Mouse (Mus musculus) forebrain, embryonic 15.5 days (tissue): ENCODE data around the gene Myo18b. TPM values are rescaled to one million over a fixed set of nuclear protein-coding genes. Genes with fewer than 3 reads are reported as not detected.

ENCODE experiments used
- ATAC-seq: fragments of 200-750 bp; cut with Nextera tagmentation; replicated peaks from 2 replicates; pipeline ENCODE4 v1.8.0; 2017; ENCODE audit warnings: mild to moderate bottlenecking, moderate TSS enrichment, moderate library complexity
- H3K27ac ChIP-seq: fragments of 300-500 bp; sonication (generic); replicated peaks from 2 replicates; pipeline ENCODE4 v1.5.1; 2015; ENCODE audit warnings: mild to moderate bottlenecking, inconsistent platforms
- H3K27me3 ChIP-seq: fragments of 300-500 bp; sonication (generic); 2 replicates; pipeline ENCODE4 v1.6.1; 2015; ENCODE audit warnings: inconsistent platforms
- H3K36me3 ChIP-seq: fragments of 300-500 bp; sonication (generic); 2 replicates; pipeline ENCODE4 v1.6.1; 2015; ENCODE audit warnings: mild to moderate bottlenecking, inconsistent platforms
- H3K4me1 ChIP-seq: fragments of 300-500 bp; sonication (generic); 2 replicates; pipeline ENCODE4 v1.6.1; 2015; ENCODE audit warnings: inconsistent platforms
- H3K4me2 ChIP-seq: fragments of 300-500 bp; sonication (generic); replicated peaks from 2 replicates; pipeline ENCODE4 v1.6.1; 2015; ENCODE audit warnings: mild to moderate bottlenecking, inconsistent platforms
- H3K4me3 ChIP-seq: fragments of 300-500 bp; sonication (generic); 2 replicates; pipeline ENCODE4 v1.5.1; 2015; ENCODE audit warnings: mild to moderate bottlenecking, inconsistent platforms
- H3K9ac ChIP-seq: fragments of 300-500 bp; sonication (generic); replicated peaks from 2 replicates; pipeline ENCODE4 v1.6.1; 2015; ENCODE audit warnings: mild to moderate bottlenecking, inconsistent platforms
- H3K9me3 ChIP-seq: fragments of 300-500 bp; sonication (generic); 2 replicates; pipeline ENCODE4 v1.6.1; 2016; ENCODE audit warnings: inconsistent platforms
- WGBS: fragments of 180-500 bp; shearing (Covaris S2); methylation state at CpG from one replicate; pipeline ENCODE4 v1.1.7; 2015; ENCODE audit warnings: mixed read lengths; 5-methylcytosine and 5-hydroxymethylcytosine counted together
- polyA plus RNA-seq: library from polyadenylated mRNA; unstranded; fragments of >200 nt; fragmentation: Nextera tagmentation; extraction: Ambion mirVana; gene quantifications from 2 replicates; pipeline ENCODE4 v1.2.1, GENCODE M21; 2015

Myo18b gene
- 0.82 and 1.2 TPM in 2 replicates for polyA plus RNA-seq

- Histone ChIP-seq H3K27ac (no peak within 1 kb of the TSS), H3K27me3 (no peaks in the 10 kb centered on the region), H3K4me2 (no peak within 1 kb of the TSS), H3K4me1 (no peaks in the 10 kb centered on the region), H3K9me3 (no peaks in the 10 kb centered on the region), H3K36me3 (no peaks in the 10 kb centered on the region), H3K4me3 (no peak within 1 kb of the TSS), H3K9ac (no peak within 1 kb of the TSS)
- no peak for ATAC-seq
- WGBS = 78% methylated on average over 17 of the region's 17 CpGs
Observed at GRCm38 (mm10) chr5:112895674-112896654, at the start of gene Myo18b. TSS of gene Myo18b (minus strand) at chr5:112896362.

- no peaks in the 10 kb centered on the region for H3K27me3 ChIP-seq
- H3K4me3 ChIP-seq = no peak overlapping the region
- H3K9ac ChIP-seq = no peak overlapping the region
- H3K27ac ChIP-seq = no peak overlapping the region
- no peaks in the 10 kb centered on the region for H3K36me3 ChIP-seq
- ATAC-seq = no peak
- no peak overlapping the region for H3K4me2 ChIP-seq
- H3K9me3 ChIP-seq = no peaks in the 10 kb centered on the region
- H3K4me1 ChIP-seq = peaks cover 15% of the 10 kb centered on the region
- 86% methylated on average over 7 of the region's 7 CpGs for WGBS
Observed at GRCm38 (mm10) chr5:112945925-112946324, 49.8 kb upstream of the Myo18b start.

DNA sequence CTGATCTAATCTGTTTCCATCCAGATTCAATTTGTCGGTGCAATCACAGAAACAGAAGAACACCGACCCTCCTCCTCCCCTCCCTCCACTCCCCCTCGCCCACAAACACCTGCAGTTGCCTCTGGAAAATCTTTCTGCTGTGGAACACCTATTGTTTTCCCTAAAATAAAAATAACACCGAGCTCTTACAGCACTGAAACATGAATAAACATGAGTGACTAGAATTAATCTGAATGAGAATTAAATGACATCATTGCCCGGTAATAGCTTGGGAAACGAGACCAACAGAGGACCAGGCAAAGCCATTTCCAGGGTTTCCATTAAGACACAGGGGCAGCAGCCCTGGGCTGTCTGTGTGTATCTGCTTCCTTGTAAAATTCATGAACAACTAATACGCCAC is 46.1 kb upstream of the Myo18b start:
- Histone ChIP-seq H3K4me1 (peaks cover 15% of the 10 kb centered on the region), H3K36me3 (no peaks in the 10 kb centered on the region), H3K27ac (peak overlapping the region; percentile 33; the same call in 1 of the 2 replicates), H3K27me3 (no peaks in the 10 kb centered on the region), H3K4me2 (no peak overlapping the region), H3K9me3 (no peaks in the 10 kb centered on the region), H3K9ac (no peak overlapping the region), H3K4me3 (no peak overlapping the region)
- WGBS = 15% methylated on average over 7 of the region's 7 CpGs
- ATAC-seq = 0 out of 2 replicates have a peak, but pooled peaks have one; percentile 51

- no peaks in the 10 kb centered on the region for H3K9me3 ChIP-seq
- ATAC-seq = no peak
- peaks cover 15% of the 10 kb centered on the region for H3K4me1 ChIP-seq
- H3K9ac ChIP-seq = no peak overlapping the region
- no peak overlapping the region for H3K4me2 ChIP-seq
- H3K27me3 ChIP-seq = no peaks in the 10 kb centered on the region
- H3K4me3 ChIP-seq = no peak overlapping the region
- no peaks in the 10 kb centered on the region for H3K36me3 ChIP-seq
- no peak overlapping the region for H3K27ac ChIP-seq
- WGBS = 91% methylated on average over 12 of the region's 12 CpGs
Observed at GRCm38 (mm10) chr5:112941001-112941400, 44.8 kb upstream of the Myo18b start.

DNA sequence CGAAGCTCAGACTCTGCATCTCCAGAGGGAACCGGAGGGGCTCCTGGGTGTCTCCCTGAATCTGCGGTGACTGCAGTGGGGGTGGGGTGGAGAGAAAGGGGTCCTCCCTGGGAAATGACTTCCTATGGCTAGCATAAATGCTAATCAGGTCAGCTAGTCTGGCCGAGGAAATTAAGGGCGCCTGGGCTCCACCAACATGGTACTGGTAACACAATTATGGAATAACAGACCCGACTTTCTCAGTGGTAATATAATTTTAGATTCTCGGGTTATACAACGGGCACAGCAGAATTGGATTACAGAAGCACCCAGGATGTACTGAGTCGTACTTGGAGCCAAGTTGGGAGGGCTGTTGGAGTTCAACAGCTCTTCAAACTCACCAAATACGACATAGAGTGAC is 40.5 kb upstream of the Myo18b start:
- Histone ChIP-seq H3K4me3 (no peak overlapping the region), H3K27me3 (no peaks in the 10 kb centered on the region), H3K4me2 (no peak overlapping the region), H3K9me3 (no peaks in the 10 kb centered on the region), H3K4me1 (peaks cover 3% of the 10 kb centered on the region), H3K27ac (no peak overlapping the region), H3K36me3 (no peaks in the 10 kb centered on the region), H3K9ac (no peak overlapping the region)
- WGBS = 88% methylated on average over 10 of the region's 10 CpGs
- ATAC-seq = no peak

DNA sequence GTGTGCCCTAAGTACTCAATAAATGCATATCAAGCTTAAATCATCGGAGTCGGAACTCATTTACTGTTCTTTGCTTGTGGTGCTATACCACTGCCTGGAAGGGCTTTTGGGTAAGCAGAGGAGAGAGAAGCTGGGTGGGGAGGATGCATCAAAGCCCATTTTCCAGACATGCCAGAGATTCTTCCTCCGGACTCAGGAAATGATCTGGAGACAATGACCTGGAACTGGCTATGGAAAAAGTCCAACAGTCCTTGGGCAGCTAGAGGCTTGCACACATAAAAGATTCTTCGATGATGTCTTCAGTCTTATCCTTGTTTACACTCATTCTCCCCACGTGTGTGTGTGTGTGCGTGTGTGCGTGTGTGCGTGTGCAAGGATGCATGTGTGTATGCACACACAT is 39.3 kb upstream of the Myo18b start:
- no peaks in the 10 kb centered on the region for H3K9me3 ChIP-seq
- H3K27me3 ChIP-seq = no peaks in the 10 kb centered on the region
- no peak overlapping the region for H3K4me2 ChIP-seq
- 94% methylated on average over 8 of the region's 8 CpGs for WGBS
- H3K27ac ChIP-seq = no peak overlapping the region
- no peak overlapping the region for H3K4me3 ChIP-seq
- no peak for ATAC-seq
- H3K9ac ChIP-seq = no peak overlapping the region
- peaks cover 3% of the 10 kb centered on the region; the same call in 1 of the 2 replicates for H3K4me1 ChIP-seq
- no peaks in the 10 kb centered on the region for H3K36me3 ChIP-seq

GRCm38 (mm10) chr5:112932878-112933567 is 36.9 kb upstream of the Myo18b start:
- no peak overlapping the region for H3K9ac ChIP-seq
- WGBS = 82% methylated on average over 11 of the region's 11 CpGs
- H3K36me3 ChIP-seq = no peaks in the 10 kb centered on the region
- H3K27ac ChIP-seq = no peak overlapping the region
- H3K4me2 ChIP-seq = no peak overlapping the region
- no peak; the same call in 1 of the 2 replicates for ATAC-seq
- no peaks in the 10 kb centered on the region for H3K9me3 ChIP-seq
- H3K27me3 ChIP-seq = no peaks in the 10 kb centered on the region
- H3K4me3 ChIP-seq = no peak overlapping the region
- H3K4me1 ChIP-seq = peaks cover 6% of the 10 kb centered on the region; the same call in 1 of the 2 replicates

- Histone ChIP-seq H3K4me1 (peaks cover 11% of the 10 kb centered on the region), H3K4me3 (no peak overlapping the region), H3K9me3 (no peaks in the 10 kb centered on the region), H3K27me3 (no peaks in the 10 kb centered on the region), H3K27ac (peak overlapping the region; percentile 50), H3K4me2 (no peak overlapping the region), H3K9ac (no peak overlapping the region), H3K36me3 (no peaks in the 10 kb centered on the region)
- ATAC-seq = no peak
- WGBS = 77% methylated on average over 5 of the region's 5 CpGs
Observed at GRCm38 (mm10) chr5:112931901-112932300, 35.7 kb upstream of the Myo18b start.

DNA sequence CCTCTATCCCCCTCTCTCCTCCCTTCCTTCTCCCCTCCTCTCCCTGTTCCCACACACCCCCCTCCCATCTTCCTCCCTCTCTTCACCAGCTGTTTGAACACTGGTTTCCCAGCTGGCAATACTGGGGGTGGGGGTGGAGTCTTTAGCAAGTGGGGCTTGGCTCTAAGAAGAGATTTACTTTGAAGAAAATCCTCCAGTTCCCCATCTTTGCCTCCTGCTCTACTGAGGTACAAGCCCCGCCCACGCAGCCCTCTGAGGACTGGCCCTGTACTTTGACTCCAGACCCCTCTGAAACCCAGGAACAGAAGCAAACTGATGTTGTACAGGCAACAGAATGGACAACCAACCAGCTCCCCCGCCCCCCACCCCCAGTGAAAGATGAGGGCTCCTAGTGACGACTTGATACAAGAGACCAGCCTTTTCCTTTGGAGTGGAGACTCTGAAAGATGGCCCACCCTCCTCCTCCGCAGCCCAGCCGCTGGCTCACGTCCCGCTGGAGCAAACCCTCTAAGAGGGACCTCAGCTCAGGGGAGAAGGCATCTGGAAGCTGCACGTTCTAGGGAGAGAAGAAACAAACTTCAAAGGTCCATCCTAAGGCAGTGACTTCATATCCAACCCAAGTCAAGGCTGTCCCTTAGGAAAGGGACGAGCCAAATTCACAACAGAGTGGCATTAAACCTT is 32.2 kb upstream of the Myo18b start:
- 50% methylated on average over 10 of the region's 10 CpGs for WGBS
- no peak overlapping the region for H3K4me3 ChIP-seq
- no peak overlapping the region for H3K4me2 ChIP-seq
- H3K4me1 ChIP-seq = peaks cover 11% of the 10 kb centered on the region
- H3K36me3 ChIP-seq = no peaks in the 10 kb centered on the region
- no peak overlapping the region for H3K27ac ChIP-seq
- no peak for ATAC-seq
- no peaks in the 10 kb centered on the region for H3K9me3 ChIP-seq
- no peaks in the 10 kb centered on the region for H3K27me3 ChIP-seq
- H3K9ac ChIP-seq = no peak overlapping the region

DNA sequence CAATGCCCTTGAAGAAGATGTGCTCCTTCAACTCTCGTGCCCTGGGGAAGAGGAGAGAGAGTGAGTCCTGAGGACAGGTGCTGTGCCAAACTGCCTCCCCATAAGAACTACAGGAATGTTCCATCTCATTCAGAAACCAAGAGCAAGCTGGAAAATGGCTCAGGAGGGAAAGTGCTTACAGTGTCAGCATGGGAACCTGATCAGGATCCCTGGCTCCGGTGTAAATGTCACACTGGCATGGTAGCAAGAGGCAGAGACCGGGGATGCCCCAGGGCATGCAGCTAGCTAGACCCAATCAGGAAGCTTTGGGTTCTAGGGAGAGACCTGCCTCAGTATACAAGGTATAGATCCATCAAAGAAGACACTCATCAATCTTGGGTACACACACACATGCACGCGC is 29.3 kb upstream of the Myo18b start:
- no peaks in the 10 kb centered on the region for H3K27me3 ChIP-seq
- no peak overlapping the region for H3K9ac ChIP-seq
- H3K36me3 ChIP-seq = no peaks in the 10 kb centered on the region
- 95% methylated on average over 5 of the region's 5 CpGs for WGBS
- no peaks in the 10 kb centered on the region for H3K9me3 ChIP-seq
- H3K4me3 ChIP-seq = no peak overlapping the region
- H3K27ac ChIP-seq = no peak overlapping the region
- peaks cover 9% of the 10 kb centered on the region for H3K4me1 ChIP-seq
- no peak for ATAC-seq
- H3K4me2 ChIP-seq = no peak overlapping the region

DNA sequence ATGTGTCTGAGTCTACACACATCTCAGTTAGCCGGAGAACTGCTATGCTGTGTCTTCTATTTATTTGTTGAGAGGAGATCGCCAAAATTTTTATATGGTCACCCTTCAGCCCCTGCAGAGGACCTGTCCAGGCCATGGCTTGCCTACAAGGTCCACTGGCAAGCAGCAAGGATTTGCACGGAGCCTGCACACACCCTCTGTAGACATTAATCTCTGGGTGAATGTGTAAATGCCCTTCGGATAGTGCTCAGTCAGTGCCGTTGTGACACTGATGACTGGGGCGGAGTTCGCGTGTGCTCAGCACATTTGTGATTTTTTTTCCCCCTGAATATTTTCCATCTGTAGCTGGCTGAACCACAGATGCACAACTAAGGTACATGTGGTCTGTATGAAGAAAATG is 28.6 kb upstream of the Myo18b start:
- 93% methylated on average over 8 of the region's 8 CpGs for WGBS
- H3K4me3 ChIP-seq = no peak overlapping the region
- H3K27ac ChIP-seq = no peak overlapping the region
- ATAC-seq = no peak
- H3K9me3 ChIP-seq = no peaks in the 10 kb centered on the region
- H3K9ac ChIP-seq = no peak overlapping the region
- H3K4me1 ChIP-seq = peaks cover 9% of the 10 kb centered on the region
- H3K4me2 ChIP-seq = no peak overlapping the region
- no peaks in the 10 kb centered on the region for H3K27me3 ChIP-seq
- H3K36me3 ChIP-seq = no peaks in the 10 kb centered on the region

DNA sequence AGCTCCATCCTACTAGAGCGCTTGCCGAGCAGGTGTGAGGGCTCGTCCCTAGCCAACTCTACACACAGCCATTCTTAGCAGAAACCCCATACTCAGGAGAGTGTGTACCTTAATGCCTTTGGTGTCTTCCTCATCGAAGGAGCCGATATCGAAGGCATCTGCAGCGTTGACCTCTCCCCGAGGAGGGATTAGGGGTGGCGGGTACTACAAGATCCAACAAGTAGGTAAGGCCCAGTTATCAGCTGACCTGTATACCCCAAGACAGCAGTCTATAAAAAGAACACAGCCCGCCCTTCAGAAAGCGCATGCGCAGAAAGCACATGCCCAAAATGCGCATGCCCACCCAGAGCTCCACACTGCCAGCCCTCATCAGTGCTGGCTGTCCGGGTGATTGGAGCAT is 27.7 kb upstream of the Myo18b start:
- Histone ChIP-seq H3K27me3 (no peaks in the 10 kb centered on the region), H3K9ac (no peak overlapping the region), H3K9me3 (no peaks in the 10 kb centered on the region), H3K27ac (no peak overlapping the region), H3K4me1 (peaks cover 9% of the 10 kb centered on the region), H3K4me3 (no peak overlapping the region), H3K4me2 (no peak overlapping the region), H3K36me3 (no peaks in the 10 kb centered on the region)
- WGBS = 95% methylated on average over 14 of the region's 14 CpGs
- ATAC-seq = no peak
